Mouse (Mus musculus) 3T3-L1 (cell line): ENCODE data around the gene Apol9b.
A peak's percentile ranks its signal among the peaks of the same experiment; 100 is the strongest.

Source experiments
- DNase-seq: peaks from one replicate; pipeline ENCODE4 v3.0.0-alpha.2; 2015; ENCODE audit warnings: low read depth, low spot score

Apol9b gene

DNA sequence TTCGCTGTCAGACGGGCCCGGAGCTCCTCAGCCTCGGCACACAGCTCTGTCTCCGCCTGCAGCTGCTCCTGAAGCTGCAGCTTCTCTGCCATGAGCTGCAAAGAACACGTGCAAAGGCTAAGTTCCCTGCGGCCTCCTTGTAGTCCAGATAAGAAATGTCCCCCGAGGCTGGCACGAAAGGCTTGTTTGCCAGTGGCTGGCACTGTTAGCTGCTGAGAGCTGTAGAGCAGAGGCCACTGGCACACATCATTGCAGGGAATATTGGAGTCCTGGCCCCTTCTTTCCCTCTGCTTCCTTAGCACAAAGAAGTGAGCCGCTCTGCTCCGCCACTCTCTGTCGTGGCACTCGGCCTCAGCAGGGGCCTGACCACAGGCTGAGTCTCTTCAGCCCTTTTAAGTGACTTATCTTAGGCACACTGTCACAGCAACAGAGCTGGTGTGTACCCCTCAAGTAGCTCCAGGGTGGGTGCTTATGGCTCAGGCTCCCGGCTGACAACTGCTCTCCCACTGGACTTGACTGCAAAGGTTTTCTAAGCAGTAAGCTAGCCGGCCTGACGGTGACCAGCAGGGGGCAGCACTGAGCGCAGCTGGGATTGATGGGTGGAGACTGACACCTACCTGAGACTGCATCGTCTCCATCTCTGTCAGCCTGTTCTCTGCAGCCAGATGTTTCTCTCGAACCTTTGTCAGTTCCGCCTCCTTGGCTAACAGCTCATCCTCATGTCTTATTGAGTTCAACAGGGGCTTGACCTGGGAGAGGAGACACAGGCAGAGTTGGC, 46.5 kb downstream of the Apol9b start:
- peak; percentile 78 for DNase-seq

DNA sequence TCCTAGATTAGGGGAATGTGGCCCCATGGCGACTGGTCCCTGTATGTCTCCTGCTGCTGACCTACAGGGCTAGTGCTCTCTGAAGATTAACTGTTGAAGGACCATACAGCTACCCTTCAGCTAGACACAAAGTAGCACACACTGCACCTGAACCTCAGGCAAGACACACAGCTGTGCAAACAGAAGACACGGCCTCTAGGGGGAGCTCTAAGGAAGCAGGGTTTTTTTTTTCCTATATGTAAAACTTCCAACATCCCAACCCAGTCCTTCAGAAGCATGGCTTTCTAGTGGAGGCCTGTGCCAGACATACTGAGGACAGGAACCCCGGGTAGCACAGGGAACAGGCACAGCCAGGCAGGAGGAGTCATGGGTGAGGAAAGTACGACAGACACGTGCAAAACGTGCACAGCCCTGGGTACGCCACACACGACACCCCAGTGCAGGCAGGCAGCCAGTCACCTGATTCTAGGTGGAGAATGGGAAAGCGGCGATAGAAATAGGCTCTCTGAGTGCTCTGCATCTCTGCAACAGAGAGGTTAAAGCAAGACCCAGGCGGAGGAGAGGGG, 53.7 kb downstream of the Apol9b start:
- peak; percentile 76 for DNase-seq

DNA sequence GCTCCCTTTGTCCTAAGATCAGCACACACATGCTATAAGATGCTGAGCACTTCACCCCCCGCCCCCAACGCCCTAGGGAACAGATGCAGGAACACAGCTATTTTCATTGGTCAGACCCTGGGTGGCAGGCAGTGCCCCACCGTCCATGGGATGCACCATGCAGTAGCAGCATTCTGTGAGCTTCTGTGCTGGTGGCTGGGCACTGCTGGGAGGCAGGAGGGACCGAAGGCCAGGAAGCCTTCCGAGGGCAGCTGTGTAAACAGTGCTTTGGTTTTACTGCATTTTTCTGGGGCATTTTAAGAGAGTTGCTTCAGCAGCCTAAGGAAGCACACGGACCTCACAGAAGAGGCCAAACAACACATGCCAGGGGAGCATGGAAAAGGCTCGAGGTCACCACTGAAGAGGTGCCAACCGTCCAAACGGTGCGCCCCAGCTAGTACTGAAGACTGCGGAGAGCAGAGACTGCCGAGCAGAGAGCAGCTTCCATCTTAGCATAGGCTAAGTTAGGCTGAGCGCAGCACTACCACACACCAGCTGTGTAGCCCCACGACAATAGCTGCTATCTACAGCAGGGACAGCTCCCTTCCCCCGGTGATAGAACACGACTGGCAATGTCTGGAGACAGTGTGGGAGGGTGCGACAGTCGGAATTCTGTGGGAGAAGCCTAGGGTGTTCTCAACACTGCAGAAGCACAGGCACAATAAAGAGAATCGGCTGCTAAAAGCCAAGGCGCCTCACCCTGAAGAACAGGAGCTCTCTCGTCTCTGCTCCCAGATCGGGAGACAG, 55.4 kb downstream of the Apol9b start:
- DNase-seq, result no peak

DNA sequence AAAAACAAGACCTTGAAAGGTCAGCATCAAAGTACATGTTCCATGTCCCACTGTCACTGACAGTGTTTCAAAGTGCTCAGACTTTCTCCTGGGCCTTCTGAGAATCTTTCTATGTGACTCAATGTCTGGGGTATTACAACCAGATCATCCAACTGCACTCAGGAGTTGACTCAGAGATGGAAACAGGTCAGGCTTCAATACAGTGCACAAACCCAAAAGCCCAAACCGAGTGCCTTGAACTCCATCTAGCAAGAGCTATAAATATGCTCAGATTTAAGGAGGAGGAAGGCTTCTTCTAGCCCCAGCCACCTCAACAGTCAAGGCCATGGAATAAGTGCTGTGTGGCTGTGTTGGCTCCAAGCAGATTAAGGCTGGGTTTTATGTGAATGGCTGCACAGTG, 57.0 kb downstream of the Apol9b start:
- no peak for DNase-seq
